Mouse (Mus musculus) liver, embryonic 12.5 days (tissue): ENCODE measurements around the gene Abcc6. TPM values are rescaled to one million over a fixed set of nuclear protein-coding genes. Genes with fewer than 3 reads are reported as not detected.

ENCODE experiments used
- ATAC-seq: fragments of 200-750 bp; cut with Nextera tagmentation; 2 replicates; pipeline ENCODE4 v1.8.0; 2017; ENCODE audit warnings: moderate number of reproducible peaks, mild to moderate bottlenecking, moderate library complexity
- H3K27ac ChIP-seq: fragments of 300-500 bp; sonication (generic); 2 replicates; pipeline ENCODE4 v1.5.1; 2016; ENCODE audit warnings: mild to moderate bottlenecking
- H3K27me3 ChIP-seq: fragments of 300-500 bp; sonication (generic); replicated peaks from 2 replicates; pipeline ENCODE4 v1.6.1; 2016; ENCODE audit warnings: mild to moderate bottlenecking, moderate library complexity
- H3K36me3 ChIP-seq: fragments of 300-500 bp; sonication (generic); 2 replicates; pipeline ENCODE4 v1.6.1; 2016; ENCODE audit warnings: mild to moderate bottlenecking, moderate library complexity
- H3K4me1 ChIP-seq: fragments of 300-500 bp; sonication (generic); 2 replicates; pipeline ENCODE4 v1.6.1; 2016
- H3K4me2 ChIP-seq: fragments of 300-500 bp; sonication (generic); 2 replicates; pipeline ENCODE4 v1.6.1; 2016; ENCODE audit warnings: mild to moderate bottlenecking, moderate library complexity
- H3K4me3 ChIP-seq: fragments of 300-500 bp; sonication (generic); 2 replicates; pipeline ENCODE4 v1.5.1; 2016; ENCODE audit warnings: mild to moderate bottlenecking, moderate library complexity
- H3K9ac ChIP-seq: fragments of 300-500 bp; sonication (generic); 2 replicates; pipeline ENCODE4 v1.6.1; 2016; ENCODE audit warnings: mild to moderate bottlenecking, moderate library complexity
- H3K9me3 ChIP-seq: fragments of 300-500 bp; sonication (generic); replicated peaks from 2 replicates; pipeline ENCODE4 v1.6.1; 2016; ENCODE audit warnings: mild to moderate bottlenecking, moderate library complexity
- WGBS: fragments of 180-500 bp; shearing (Covaris S2); methylation state at CpG from one replicate; pipeline ENCODE4 v1.1.7; 2016; ENCODE audit not compliant: insufficient replicate concordance; 5-methylcytosine and 5-hydroxymethylcytosine counted together
- polyA plus RNA-seq: library from polyadenylated mRNA; unstranded; fragments of >200 nt; fragmentation: Nextera tagmentation; extraction: Ambion mirVana; gene quantifications from 2 replicates; pipeline ENCODE4 v1.2.1, GENCODE M21; 2016

Gene Abcc6
- polyA plus RNA-seq = 4.9 and 5.3 TPM in 2 replicates

DNA sequence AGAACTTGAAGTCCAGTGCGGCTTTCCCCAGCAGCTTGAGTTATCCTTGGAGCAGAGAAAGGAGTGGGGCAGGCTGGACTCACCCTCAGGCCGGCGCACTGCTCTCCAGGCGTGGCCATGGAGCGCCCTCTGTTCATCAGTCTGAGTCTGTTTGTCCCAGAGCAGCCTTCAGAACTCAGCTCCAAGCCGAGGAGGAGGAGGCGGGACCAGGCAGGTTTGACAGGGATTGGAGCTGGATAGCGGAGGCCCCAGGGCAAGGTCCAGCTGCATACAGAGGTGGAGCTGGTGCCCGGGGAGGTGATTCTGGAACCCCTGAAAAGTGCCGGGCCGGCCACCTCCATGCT is at the start of gene Abcc6:
Abcc6 (minus strand) TSS at position 158 of the 344 bp plus-strand sequence.
- Histone ChIP-seq H3K4me2 (peak within 1 kb of the TSS; percentile 32), H3K9me3 (no peaks in the 10 kb centered on the region), H3K27me3 (peaks cover 5% of the 10 kb centered on the region; the same call in 1 of the 2 replicates), H3K9ac (no peak within 1 kb of the TSS), H3K4me3 (0 out of 2 replicates have a peak within 1 kb of the TSS, but pooled peaks have one; percentile 2), H3K4me1 (peaks cover 60% of the 10 kb centered on the region), H3K27ac (peak within 1 kb of the TSS; percentile 74), H3K36me3 (no peaks in the 10 kb centered on the region)
- 31% methylated on average over 11 of the region's 11 CpGs for WGBS
- ATAC-seq = peak; percentile 26; the same call in 1 of the 2 replicates

DNA sequence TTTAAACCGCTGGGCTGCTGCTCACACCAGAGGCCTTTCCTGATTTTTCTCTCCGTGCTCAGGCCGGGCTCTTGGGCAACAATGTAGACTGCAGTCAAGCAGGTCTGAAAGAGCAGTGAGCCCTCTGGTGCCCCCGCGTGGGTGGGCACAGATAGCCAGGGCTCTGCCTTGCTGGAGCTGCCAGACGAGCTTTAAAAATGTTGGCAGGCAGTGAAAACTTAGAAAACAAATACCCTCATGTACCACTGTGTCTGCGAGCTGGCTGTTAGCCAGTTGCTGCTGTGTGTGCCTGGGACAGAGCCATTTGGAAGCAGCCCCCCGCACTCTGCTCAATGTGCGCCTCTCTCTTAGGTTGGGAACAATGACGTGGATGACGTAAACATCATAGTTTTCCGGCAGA is 47.6 kb upstream of the Abcc6 start:
- Histone ChIP-seq H3K9me3 (no peaks in the 10 kb centered on the region), H3K4me3 (no peak overlapping the region), H3K9ac (no peak overlapping the region), H3K27me3 (no peaks in the 10 kb centered on the region), H3K36me3 (peaks cover 97% of the 10 kb centered on the region), H3K4me1 (no peaks in the 10 kb centered on the region), H3K4me2 (no peak overlapping the region), H3K27ac (no peak overlapping the region)
- 82% methylated on average over 12 of the region's 12 CpGs for WGBS
- no peak for ATAC-seq

DNA sequence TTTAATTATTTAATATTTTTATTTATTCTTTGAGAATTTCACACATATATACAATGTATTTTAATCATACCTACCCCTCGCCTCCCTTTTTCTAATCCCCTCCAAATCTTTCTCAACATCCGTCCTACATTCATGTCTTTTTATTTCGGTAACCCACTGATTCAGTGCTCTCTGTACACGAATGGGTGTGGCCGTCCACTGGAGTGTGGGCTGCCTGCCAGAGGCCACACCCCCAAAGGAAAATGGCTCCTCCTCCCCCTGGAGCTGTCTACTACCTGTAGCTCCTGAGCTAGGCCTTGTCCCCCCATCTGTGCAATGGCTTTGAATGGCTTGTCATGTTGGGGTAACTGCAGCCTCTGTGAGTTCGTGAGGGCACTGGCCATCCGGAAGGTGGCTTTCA is 46.7 kb upstream of the Abcc6 start:
- no peak overlapping the region for H3K27ac ChIP-seq
- ATAC-seq = no peak
- peaks cover 97% of the 10 kb centered on the region for H3K36me3 ChIP-seq
- H3K4me1 ChIP-seq = no peaks in the 10 kb centered on the region
- WGBS = 75% methylated on average over 7 of the region's 7 CpGs
- no peaks in the 10 kb centered on the region for H3K9me3 ChIP-seq
- H3K27me3 ChIP-seq = no peaks in the 10 kb centered on the region
- H3K4me2 ChIP-seq = no peak overlapping the region
- no peak overlapping the region for H3K9ac ChIP-seq
- H3K4me3 ChIP-seq = no peak overlapping the region

DNA sequence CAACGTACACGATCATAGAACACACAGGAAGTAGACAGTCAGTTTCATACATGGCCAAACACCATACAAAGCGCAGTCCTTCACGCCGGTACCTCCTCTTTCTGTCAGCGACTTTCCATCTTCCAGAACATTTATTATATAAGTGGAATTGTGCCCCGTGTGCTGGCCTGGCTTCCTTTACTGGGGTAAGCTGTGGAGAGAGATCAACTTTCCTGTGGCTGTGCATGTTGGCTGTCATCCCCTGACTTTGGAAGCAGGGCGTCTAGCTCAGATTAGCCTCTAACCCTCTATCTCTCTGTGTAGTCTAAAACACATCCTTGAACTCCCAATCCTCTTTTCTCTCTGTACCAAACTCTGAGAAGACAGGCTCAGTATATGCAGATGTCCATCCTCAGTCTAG is 38.7 kb upstream of the Abcc6 start:
- no peak overlapping the region for H3K9ac ChIP-seq
- H3K4me1 ChIP-seq = no peaks in the 10 kb centered on the region
- no peaks in the 10 kb centered on the region for H3K9me3 ChIP-seq
- H3K4me3 ChIP-seq = no peak overlapping the region
- 80% methylated on average over 8 of the region's 8 CpGs for WGBS
- H3K27me3 ChIP-seq = no peaks in the 10 kb centered on the region
- H3K27ac ChIP-seq = no peak overlapping the region
- H3K4me2 ChIP-seq = no peak overlapping the region
- ATAC-seq = no peak
- peaks cover 100% of the 10 kb centered on the region for H3K36me3 ChIP-seq

DNA sequence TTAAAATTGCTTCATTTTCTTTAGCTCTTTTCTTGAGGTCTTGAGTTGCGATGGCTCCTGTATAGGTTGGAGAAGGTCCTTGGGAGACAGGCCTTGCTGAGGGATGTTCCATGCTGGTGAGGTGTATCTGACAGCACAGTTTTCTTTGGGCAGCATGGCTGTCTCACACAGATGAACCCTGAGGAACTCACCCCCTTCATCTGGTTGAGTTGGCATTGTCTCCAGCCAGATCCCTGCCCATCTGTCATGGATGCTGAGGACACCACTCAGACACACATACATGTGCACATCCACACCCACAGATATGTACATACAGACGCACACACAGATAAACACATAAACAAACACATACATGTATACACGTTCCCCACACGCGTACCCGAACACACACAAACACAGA is 33.2 kb upstream of the Abcc6 start:
- no peak for ATAC-seq
- 91% methylated on average over 6 of the region's 6 CpGs for WGBS
- Histone ChIP-seq H3K4me1 (no peaks in the 10 kb centered on the region), H3K4me2 (no peak overlapping the region), H3K27me3 (no peaks in the 10 kb centered on the region), H3K4me3 (no peak overlapping the region), H3K9ac (no peak overlapping the region), H3K36me3 (peaks cover 100% of the 10 kb centered on the region), H3K9me3 (no peaks in the 10 kb centered on the region), H3K27ac (no peak overlapping the region)

DNA sequence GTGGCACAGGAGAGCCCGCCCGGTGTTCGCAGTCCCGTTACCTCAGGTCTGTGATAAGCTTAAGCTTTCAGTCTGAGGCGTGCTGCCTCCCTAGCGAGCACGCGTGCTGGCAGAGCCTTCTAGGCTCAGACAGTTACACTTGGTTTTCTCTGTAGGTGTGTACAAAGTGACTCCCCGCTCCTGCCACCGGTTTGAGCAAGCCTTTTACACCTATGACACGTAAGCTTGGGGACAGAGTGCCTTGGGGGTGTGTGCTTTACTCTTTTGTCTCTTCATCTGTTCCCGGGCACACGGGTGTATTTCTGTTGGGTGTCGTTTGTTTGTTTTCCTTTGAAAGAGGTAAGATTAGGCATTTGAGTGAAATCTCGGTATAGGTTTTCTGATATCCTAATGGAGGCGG is 31.5 kb upstream of the Abcc6 start:
- peaks cover 100% of the 10 kb centered on the region for H3K36me3 ChIP-seq
- ATAC-seq = no peak
- no peaks in the 10 kb centered on the region for H3K27me3 ChIP-seq
- no peak overlapping the region for H3K27ac ChIP-seq
- H3K9me3 ChIP-seq = no peaks in the 10 kb centered on the region
- H3K4me3 ChIP-seq = no peak overlapping the region
- H3K4me2 ChIP-seq = no peak overlapping the region
- no peak overlapping the region for H3K9ac ChIP-seq
- 87% methylated on average over 16 of the region's 16 CpGs for WGBS
- no peaks in the 10 kb centered on the region for H3K4me1 ChIP-seq

DNA sequence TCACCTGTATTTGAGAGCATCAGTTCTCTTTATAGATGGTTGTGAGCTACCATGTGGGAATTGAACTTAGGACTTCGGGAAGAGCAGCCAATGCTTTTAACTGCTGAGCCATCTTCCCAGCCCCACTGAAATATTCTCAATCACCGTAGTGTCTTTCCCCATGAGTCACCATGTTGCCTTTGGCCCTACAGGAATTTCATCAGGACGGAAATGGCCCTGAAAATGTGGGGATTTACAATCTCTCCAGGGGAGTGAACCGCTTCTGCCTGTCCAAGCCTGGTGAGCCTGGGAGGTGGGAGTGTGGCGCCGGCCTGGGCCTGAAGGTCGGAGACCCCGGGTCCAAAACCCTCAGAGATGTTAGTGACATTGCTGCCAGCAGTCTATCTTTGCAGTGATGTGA is 30.6 kb upstream of the Abcc6 start:
- H3K27ac ChIP-seq = no peak overlapping the region
- H3K36me3 ChIP-seq = peaks cover 100% of the 10 kb centered on the region
- no peak overlapping the region for H3K9ac ChIP-seq
- ATAC-seq = no peak
- no peak overlapping the region for H3K4me3 ChIP-seq
- H3K9me3 ChIP-seq = no peaks in the 10 kb centered on the region
- H3K27me3 ChIP-seq = no peaks in the 10 kb centered on the region
- H3K4me2 ChIP-seq = no peak overlapping the region
- H3K4me1 ChIP-seq = no peaks in the 10 kb centered on the region
- WGBS = 90% methylated on average over 8 of the region's 8 CpGs

DNA sequence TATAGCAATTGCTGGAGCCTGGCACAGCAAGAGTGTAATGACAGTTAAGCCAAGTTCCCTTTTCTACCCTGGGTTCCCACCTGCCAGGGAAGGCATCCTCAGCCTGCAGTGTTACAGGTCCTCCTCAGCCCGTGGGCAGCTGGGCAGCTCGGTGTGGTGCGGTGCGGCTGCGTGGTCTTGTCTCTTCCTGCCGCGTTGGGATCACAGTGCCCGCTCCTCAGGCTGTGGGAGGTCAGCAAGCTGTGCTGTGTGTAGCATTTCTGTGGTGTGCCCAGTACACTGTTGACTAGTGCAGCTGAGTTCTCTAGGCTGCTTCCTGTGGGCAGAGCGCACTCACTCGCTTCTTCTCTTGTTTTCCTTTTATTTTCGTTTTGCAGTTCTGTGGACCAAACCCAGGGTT is 28.8 kb upstream of the Abcc6 start:
- no peak overlapping the region for H3K4me2 ChIP-seq
- ATAC-seq = no peak
- H3K4me1 ChIP-seq = no peaks in the 10 kb centered on the region
- H3K9me3 ChIP-seq = no peaks in the 10 kb centered on the region
- 83% methylated on average over 11 of the region's 11 CpGs for WGBS
- no peaks in the 10 kb centered on the region for H3K27me3 ChIP-seq
- no peak overlapping the region for H3K27ac ChIP-seq
- H3K9ac ChIP-seq = no peak overlapping the region
- H3K4me3 ChIP-seq = no peak overlapping the region
- peaks cover 100% of the 10 kb centered on the region for H3K36me3 ChIP-seq

DNA sequence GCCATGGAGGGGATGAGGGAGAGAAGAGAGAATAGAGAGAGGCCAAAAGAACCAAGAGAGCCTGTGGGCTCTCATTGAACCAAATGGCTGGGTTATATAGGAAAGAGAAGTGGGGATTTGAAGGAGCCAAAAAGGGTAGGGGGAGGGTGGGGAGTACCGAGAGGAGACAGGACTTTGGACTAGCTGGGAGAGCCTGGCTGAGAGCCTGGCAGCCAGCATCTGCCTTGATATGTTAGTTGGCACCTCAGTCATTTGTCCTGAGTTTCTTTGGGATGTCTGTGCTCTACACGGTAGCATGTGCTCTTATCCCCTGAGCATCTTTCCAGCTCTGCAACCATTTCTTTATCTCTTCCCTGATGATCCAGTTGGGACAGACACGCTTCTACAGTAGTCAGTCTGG is 23.5 kb upstream of the Abcc6 start:
- no peaks in the 10 kb centered on the region for H3K4me1 ChIP-seq
- H3K4me2 ChIP-seq = no peak overlapping the region
- no peaks in the 10 kb centered on the region for H3K9me3 ChIP-seq
- H3K9ac ChIP-seq = no peak overlapping the region
- no peak overlapping the region for H3K4me3 ChIP-seq
- no peaks in the 10 kb centered on the region for H3K27me3 ChIP-seq
- WGBS = 74% methylated on average over 3 of the region's 3 CpGs
- H3K27ac ChIP-seq = no peak overlapping the region
- no peak for ATAC-seq
- peaks cover 93% of the 10 kb centered on the region for H3K36me3 ChIP-seq

DNA sequence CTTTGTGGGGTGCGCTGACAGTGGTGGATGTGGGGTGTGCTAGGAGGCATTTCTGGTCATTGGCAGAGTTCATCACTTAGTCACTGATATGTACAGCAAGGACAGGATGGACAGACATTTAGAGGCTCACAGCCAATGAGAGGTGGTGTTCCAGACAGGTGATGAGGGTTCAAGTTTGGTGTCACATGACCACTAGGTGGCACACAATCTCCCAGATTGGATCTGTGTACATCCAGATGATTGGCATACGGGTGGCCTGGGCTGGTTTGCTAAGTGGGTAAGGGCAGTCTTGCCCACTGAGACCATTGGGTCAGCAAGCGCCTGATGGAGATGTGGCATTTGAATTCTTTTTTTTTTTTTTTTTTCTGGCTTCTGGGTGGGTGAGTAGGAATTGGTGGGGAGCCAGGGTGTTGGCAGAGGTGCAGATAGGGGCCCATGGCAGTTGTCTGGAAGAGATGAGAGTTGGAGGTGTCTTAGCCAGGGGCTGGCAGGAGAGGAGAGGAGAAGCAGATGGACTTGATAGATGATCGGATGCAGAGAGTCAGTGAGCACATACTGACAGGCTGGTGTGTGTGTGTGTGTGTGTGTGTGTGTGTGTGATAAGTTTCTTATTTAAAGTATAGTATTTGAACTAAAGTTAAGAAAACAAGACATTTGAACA is 22.2 kb upstream of the Abcc6 start:
- Histone ChIP-seq H3K4me2 (no peak overlapping the region), H3K27ac (no peak overlapping the region), H3K9me3 (no peaks in the 10 kb centered on the region), H3K27me3 (no peaks in the 10 kb centered on the region), H3K4me3 (no peak overlapping the region), H3K9ac (no peak overlapping the region), H3K36me3 (peaks cover 92% of the 10 kb centered on the region), H3K4me1 (no peaks in the 10 kb centered on the region)
- ATAC-seq = no peak
- 81% methylated on average over 4 of the region's 4 CpGs for WGBS

DNA sequence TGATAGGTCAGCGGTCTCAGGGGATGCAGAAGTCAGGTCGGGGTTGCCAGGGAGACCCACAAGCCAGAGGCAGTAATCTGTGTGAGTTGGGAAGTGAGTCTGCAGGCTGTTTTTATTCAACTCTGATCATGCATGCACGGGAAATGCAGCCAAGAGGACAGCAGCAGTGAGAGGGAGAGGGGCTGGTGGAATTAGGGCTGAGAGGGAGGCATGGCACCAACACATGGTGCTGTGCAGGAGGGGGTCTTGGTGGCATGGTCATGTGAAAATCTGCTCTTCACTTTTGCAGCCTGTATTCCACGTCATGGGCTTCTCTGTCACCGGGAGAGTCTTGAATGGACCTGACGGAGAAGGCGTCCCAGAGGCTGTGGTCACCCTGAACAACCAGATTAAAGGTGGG is 19.9 kb upstream of the Abcc6 start:
- WGBS = 86% methylated on average over 7 of the region's 7 CpGs

DNA sequence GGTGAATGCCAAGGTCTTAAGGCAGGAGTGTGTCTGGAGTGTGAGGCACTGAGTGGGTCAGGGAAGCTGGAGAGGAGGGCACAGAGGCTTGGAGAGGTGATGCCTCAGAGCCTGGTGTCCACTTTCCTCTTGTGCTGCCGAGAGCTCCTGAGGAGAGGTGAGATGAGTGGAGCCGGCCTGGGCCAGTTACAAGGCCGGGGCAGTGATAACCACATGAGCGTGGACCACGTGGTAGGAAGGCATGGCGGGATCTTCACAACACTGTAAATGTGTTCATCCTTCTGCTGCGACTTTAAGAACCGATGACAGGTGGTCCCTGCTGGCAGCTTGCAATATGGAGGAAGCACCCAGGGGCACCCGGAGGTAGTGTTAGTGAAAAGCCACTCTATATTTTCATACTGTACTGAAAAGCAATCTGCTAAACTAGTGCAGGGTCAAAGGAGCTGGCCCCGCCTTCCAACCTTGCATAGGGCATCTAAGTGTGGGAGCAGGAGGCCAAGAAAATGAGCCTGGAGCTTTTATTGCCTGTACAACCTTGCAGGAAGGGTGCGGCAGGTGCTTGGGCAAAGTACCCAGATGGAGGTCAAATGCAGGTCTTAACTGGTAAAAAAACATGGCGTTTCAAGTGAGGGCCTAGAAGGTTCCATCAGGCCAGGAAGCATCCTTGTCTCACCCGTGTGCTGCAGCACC is 17.9 kb upstream of the Abcc6 start:
- ATAC-seq = no peak
- Histone ChIP-seq H3K27me3 (no peaks in the 10 kb centered on the region), H3K9me3 (no peaks in the 10 kb centered on the region), H3K27ac (no peak overlapping the region), H3K4me1 (no peaks in the 10 kb centered on the region), H3K36me3 (peaks cover 90% of the 10 kb centered on the region), H3K9ac (no peak overlapping the region), H3K4me3 (no peak overlapping the region), H3K4me2 (no peak overlapping the region)
- WGBS = 79% methylated on average over 13 of the region's 13 CpGs

More for the DNA sequence above, 19.9 kb upstream of the Abcc6 start:
- Histone ChIP-seq H3K9ac (no peak overlapping the region), H3K27me3 (no peaks in the 10 kb centered on the region), H3K9me3 (no peaks in the 10 kb centered on the region), H3K4me3 (no peak overlapping the region), H3K4me1 (no peaks in the 10 kb centered on the region), H3K36me3 (peaks cover 90% of the 10 kb centered on the region), H3K4me2 (no peak overlapping the region), H3K27ac (no peak overlapping the region)
- no peak for ATAC-seq
